Mouse (Mus musculus) granulocyte monocyte progenitor cell, adult 5-6 weeks (primary cell): Measurements from ENCODE around the gene Gpha2. TPM values are rescaled to one million over a fixed set of nuclear protein-coding genes. Genes with fewer than 3 reads are reported as not detected.

Experiments
- ATAC-seq: replicated peaks from 2 replicates; pipeline ENCODE4 v1.8.0; 2016; ENCODE audit warnings: mild to moderate bottlenecking, moderate TSS enrichment, inconsistent platforms; ENCODE audit not compliant: poor library complexity, severe bottlenecking
- total RNA-seq, 2 experiments: library from RNA; stranded (forward) in 1 of 2; stranded (reverse) in 1 of 2; fragments of 200-712, 200-1000 nt in 1 of 2; fragments of >200 nt in 1 of 2; fragmentation: Nextera tagmentation in 1 of 2; gene quantifications; 2 replicates each; pipeline ENCODE4 v1.2.3; 2014 to 2017

Gpha2 gene
- not detected in 2 replicates for total RNA-seq (2014; fragmentation: Nextera tagmentation)
- not detected in 2 replicates for total RNA-seq (2017)

- ATAC-seq: 0 out of 2 replicates have a peak, but pooled peaks have one; percentile 7
These were observed at the start of gene Gpha2 for GRCm38 (mm10) chr19:6226135-6226534. Gpha2 (plus strand) TSS chr19:6226380.

- ATAC-seq: no peak
These were observed 47.4 kb upstream of the Gpha2 start for GRCm38 (mm10) chr19:6178775-6179174.

- no peak for ATAC-seq
These were observed 44.6 kb upstream of the Gpha2 start for GRCm38 (mm10) chr19:6181629-6182028.

- peak; percentile 42 for ATAC-seq
These were observed 43.6 kb upstream of the Gpha2 start for GRCm38 (mm10) chr19:6182534-6182933.

GRCm38 (mm10) chr19:6184131-6184530, 42.0 kb upstream of the Gpha2 start, which contains the start of gene Majin:
Majin (plus strand) TSS chr19:6184388.
- ATAC-seq: no peak

- no peak for ATAC-seq
These were observed 21.9 kb upstream of the Gpha2 start for GRCm38 (mm10) chr19:6204265-6204664.

- no peak for ATAC-seq
These were observed 19.5 kb upstream of the Gpha2 start for GRCm38 (mm10) chr19:6206716-6207115.

- ATAC-seq: no peak
These were observed 10.0 kb upstream of the Gpha2 start for GRCm38 (mm10) chr19:6216046-6216705.

GRCm38 (mm10) chr19:6218606-6219005, 7.6 kb upstream of the Gpha2 start:
- no peak for ATAC-seq

- no peak for ATAC-seq
These were observed 583 bp downstream of the Gpha2 start for GRCm38 (mm10) chr19:6226763-6227162.

GRCm38 (mm10) chr19:6227864-6228263, 1.7 kb downstream of the Gpha2 start:
- no peak for ATAC-seq

GRCm38 (mm10) chr19:6230411-6230810, 4.2 kb downstream of the Gpha2 start:
- no peak for ATAC-seq

GRCm38 (mm10) chr19:6231036-6231435, 4.9 kb downstream of the Gpha2 start:
- ATAC-seq: no peak

GRCm38 (mm10) chr19:6233647-6234046, 7.5 kb downstream of the Gpha2 start:
- no peak for ATAC-seq

GRCm38 (mm10) chr19:6234337-6235083, 8.3 kb downstream of the Gpha2 start:
- ATAC-seq: no peak

GRCm38 (mm10) chr19:6235084-6236052, 9.2 kb downstream of the Gpha2 start, which contains the start of gene Ppp2r5b:
Ppp2r5b (minus strand) TSS chr19:6235872.
- ATAC-seq: peak; percentile 81

- ATAC-seq: peak; percentile 92
These were observed 9.9 kb downstream of the Gpha2 start for GRCm38 (mm10) chr19:6236053-6236441.

- ATAC-seq: no peak
These were observed 10.7 kb downstream of the Gpha2 start for GRCm38 (mm10) chr19:6236842-6237241.

- no peak for ATAC-seq
These were observed 12.6 kb downstream of the Gpha2 start for GRCm38 (mm10) chr19:6238740-6239139.

GRCm38 (mm10) chr19:6240136-6240535, 14.0 kb downstream of the Gpha2 start:
- ATAC-seq: no peak
